Mouse (Mus musculus): ENCODE measurements at regions not wholly inside any gene's neighbourhood (a gene's known extent, or its start where the extent isn't known, plus 50 kb on each side); places are given as distances from the start of the nearest gene placed in this dataset.

GRCm38 (mm10) chr16:71511381-71511780 lies 796.7 kb upstream of the Robo1 start:
- TF ChIP-seq CTCF (IDR thresholded peaks at IDR 0.05; ENCODE audit: low read depth, low read length) (no peak), POLR2A (IDR thresholded peaks at IDR 0.05; ENCODE audit: extremely low read depth, insufficient read depth, low read length) (no peak)

Data from liver, adult 2 months (tissue).